Mouse (Mus musculus): ENCODE data around the gene Hdac7. TPM values are rescaled to one million over a fixed set of nuclear protein-coding genes. Genes with fewer than 3 reads are reported as not detected.

Gene Hdac7
- total and polyA plus RNA-seq, 3 experiments, result 23.7 to 61.8 (median 25.7) TPM

DNA sequence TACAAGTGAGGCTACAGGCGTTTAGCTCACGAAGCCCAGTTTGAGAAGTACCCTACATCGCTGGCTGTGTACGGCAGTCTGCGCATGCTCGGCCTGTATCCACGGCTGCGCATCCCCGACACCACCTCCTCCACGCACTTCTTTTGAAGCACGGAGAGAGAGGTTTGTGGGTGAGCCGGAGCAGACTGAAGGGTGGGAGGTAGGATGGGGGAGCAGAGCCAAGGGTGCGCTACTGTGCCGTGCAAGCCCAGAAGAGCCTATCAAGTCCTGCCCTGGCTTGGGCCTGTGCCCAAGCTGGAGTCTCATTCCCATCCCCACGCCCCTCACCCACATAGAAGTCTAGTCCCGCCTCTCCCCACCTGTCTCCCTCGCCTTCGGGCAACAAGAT is 19.2 kb upstream of the Hdac7 start:
- no peak overlapping the region for H3K27ac ChIP-seq
- TF ChIP-seq CTCF (IDR thresholded peaks at IDR 0.05), result no peak
- no peak overlapping the region for H3K4me3 ChIP-seq
- DNase-seq, result no peak
- no peaks in the 10 kb centered on the region for H3K79me2 ChIP-seq (replicated peaks; ENCODE audit: control insufficient read depth, insufficient read depth, low read length)
- H3K36me3 ChIP-seq (ENCODE audit: control insufficient read depth, insufficient read depth, low read length), result no peaks in the 10 kb centered on the region
- intact Hi-C loops (cut with DNase I), result no loop called here
- H3K9ac ChIP-seq (ENCODE audit: low read depth, low read length), result no peak overlapping the region
- 72% methylated on average over 18 of the region's 18 CpGs for WGBS
- no peaks in the 10 kb centered on the region for H3K27me3 ChIP-seq (ENCODE audit: control insufficient read depth, insufficient read depth, low read length)
- H3K4me1 ChIP-seq (ENCODE audit: control insufficient read depth, insufficient read depth, low read length), result peaks cover 2% of the 10 kb centered on the region

DNA sequence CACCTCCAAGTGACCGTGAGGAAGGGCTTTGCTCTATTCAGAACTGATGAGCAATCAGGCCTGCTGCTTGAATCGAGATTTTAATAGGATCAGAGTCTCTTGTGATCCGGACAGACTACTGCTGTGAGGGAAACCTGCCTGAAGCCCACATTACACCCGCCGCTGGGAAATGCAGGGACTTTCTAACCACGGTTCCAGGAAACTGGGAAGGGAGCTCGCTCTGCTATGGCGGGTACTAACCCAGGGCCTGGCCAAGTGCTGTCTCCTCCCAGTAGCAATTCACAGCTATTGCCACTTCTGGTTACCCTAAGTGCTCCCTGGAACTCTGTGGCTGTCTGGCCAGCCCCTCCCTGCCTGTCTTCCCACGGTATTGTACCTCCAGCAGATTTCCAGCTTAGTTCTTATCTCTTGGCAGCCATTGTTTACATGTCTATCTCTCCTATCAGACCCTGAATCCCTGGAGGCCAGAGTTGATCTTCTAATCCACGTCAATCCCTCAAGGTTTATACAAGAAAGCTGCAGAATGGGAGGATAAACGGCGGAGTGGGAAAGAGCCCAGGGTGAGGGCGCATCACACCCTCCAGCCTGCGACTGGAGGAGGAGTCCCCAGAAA is 18.7 kb upstream of the Hdac7 start:
- no peaks in the 10 kb centered on the region for H3K36me3 ChIP-seq (ENCODE audit: control insufficient read depth, insufficient read depth, low read length)
- no peak overlapping the region for H3K27ac ChIP-seq
- no peak for TF ChIP-seq CTCF (IDR thresholded peaks at IDR 0.05)
- TF ChIP-seq POLR2A (IDR thresholded peaks at IDR 0.05; ENCODE audit: insufficient read depth, low read depth, low read length), result no peak
- TF ChIP-seq EP300 (IDR thresholded peaks at IDR 0.05; ENCODE audit: insufficient read depth, low read depth, low read length), result no peak
- no peak overlapping the region for H3K9ac ChIP-seq (ENCODE audit: low read depth, low read length)
- peaks cover 2% of the 10 kb centered on the region for H3K4me1 ChIP-seq (ENCODE audit: control insufficient read depth, insufficient read depth, low read length)
- H3K79me2 ChIP-seq (replicated peaks; ENCODE audit: control insufficient read depth, insufficient read depth, low read length), result no peaks in the 10 kb centered on the region
- no peak overlapping the region for H3K4me3 ChIP-seq
- intact Hi-C loops (cut with DNase I), result no loop called here
- WGBS, result 38% methylated on average over 14 of the region's 14 CpGs
- DNase-seq, result no peak
- H3K27me3 ChIP-seq (ENCODE audit: control insufficient read depth, insufficient read depth, low read length), result no peaks in the 10 kb centered on the region

DNA sequence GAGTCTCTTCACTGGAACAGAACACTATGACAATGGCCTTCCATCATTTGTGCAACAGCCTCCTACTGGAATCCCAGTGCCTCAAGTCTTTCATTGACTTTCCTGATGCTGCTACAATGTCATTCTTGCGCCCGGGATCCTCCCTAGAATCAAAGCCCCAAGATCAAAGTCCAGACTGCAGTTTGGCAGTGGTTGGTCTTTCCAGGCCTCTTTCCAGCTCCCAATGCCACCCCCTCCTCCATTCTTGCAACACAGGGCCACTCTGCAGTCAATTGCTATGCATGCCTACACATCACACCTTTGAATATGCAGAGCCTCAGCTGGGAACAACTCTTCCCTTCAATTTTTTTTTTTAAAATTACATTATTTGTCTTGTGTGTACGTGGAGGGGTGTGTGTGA is 16.1 kb upstream of the Hdac7 start:
- Histone ChIP-seq H3K4me3 (no peak overlapping the region), H3K79me2 (replicated peaks; ENCODE audit: control insufficient read depth, insufficient read depth, low read length) (no peaks in the 10 kb centered on the region), H3K27me3 (ENCODE audit: control insufficient read depth, insufficient read depth, low read length) (no peaks in the 10 kb centered on the region), H3K36me3 (ENCODE audit: control insufficient read depth, insufficient read depth, low read length) (no peaks in the 10 kb centered on the region), H3K27ac (no peak overlapping the region), H3K4me1 (ENCODE audit: control insufficient read depth, insufficient read depth, low read length) (peaks cover 2% of the 10 kb centered on the region), H3K9ac (ENCODE audit: low read depth, low read length) (no peak overlapping the region)
- TF ChIP-seq CTCF (IDR thresholded peaks at IDR 0.05) (no peak), POLR2A (IDR thresholded peaks at IDR 0.05; ENCODE audit: insufficient read depth, low read depth, low read length) (no peak), EP300 (IDR thresholded peaks at IDR 0.05; ENCODE audit: insufficient read depth, low read depth, low read length) (no peak)
- WGBS, result 96% methylated on average over 3 of the region's 3 CpGs
- intact Hi-C loops (cut with DNase I), result no loop called here
- DNase-seq, result no peak

DNA sequence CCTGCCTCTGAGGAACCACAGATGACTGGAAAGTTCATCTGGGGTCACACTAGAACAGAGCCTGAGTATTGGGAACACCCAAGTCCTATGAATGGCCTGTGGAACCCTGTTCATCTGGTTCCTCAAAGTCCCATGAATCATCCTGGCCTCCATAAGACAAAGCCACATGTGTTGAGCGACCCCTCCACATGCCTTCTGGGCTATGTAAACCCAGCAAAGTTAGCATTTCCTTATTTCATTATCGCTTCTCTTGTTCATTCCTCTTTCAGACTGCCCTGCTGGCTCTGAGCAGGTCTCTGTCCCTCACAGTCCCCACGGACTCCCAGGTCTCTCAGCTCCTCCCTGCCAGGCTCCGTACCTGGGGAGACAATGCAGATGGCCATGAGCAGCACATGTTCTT is 14.1 kb upstream of the Hdac7 start:
- Histone ChIP-seq H3K4me3 (no peak overlapping the region), H3K79me2 (replicated peaks; ENCODE audit: control insufficient read depth, insufficient read depth, low read length) (no peaks in the 10 kb centered on the region), H3K27ac (no peak overlapping the region), H3K9ac (ENCODE audit: low read depth, low read length) (no peak overlapping the region), H3K4me1 (ENCODE audit: control insufficient read depth, insufficient read depth, low read length) (no peaks in the 10 kb centered on the region), H3K36me3 (ENCODE audit: control insufficient read depth, insufficient read depth, low read length) (no peaks in the 10 kb centered on the region), H3K27me3 (ENCODE audit: control insufficient read depth, insufficient read depth, low read length) (no peaks in the 10 kb centered on the region)
- WGBS, result 77% methylated on average over 4 of the region's 4 CpGs
- DNase-seq, result no peak
- intact Hi-C loops (cut with DNase I), result no loop called here
- TF ChIP-seq POLR2A (IDR thresholded peaks at IDR 0.05; ENCODE audit: insufficient read depth, low read depth, low read length) (no peak), EP300 (IDR thresholded peaks at IDR 0.05; ENCODE audit: insufficient read depth, low read depth, low read length) (no peak)

DNA sequence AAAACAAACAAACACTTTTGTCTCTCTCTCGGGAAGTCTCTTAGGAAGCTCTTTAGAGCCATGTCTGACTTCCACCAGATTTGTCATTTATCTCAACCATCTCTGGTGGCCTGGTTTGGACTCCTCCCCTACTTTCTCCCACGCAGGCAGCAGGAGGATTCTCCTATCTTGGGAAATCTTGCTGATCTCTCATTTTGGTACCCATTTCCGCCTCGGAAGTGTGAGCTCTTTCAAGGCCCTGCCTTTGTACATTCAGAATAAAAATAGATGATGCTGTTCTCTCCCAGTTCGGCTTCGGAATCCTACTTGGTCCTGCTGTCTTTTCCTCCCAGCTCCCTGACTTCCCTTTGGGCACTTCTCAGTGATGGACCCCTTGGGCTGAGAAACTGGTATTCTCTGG is 10.2 kb upstream of the Hdac7 start:
- no peak for TF ChIP-seq CTCF (IDR thresholded peaks at IDR 0.05)
- no peak for TF ChIP-seq EP300 (IDR thresholded peaks at IDR 0.05; ENCODE audit: insufficient read depth, low read depth, low read length)
- TF ChIP-seq POLR2A (IDR thresholded peaks at IDR 0.05; ENCODE audit: insufficient read depth, low read depth, low read length), result no peak
- no peak overlapping the region for H3K27ac ChIP-seq
- H3K4me3 ChIP-seq, result no peak overlapping the region
- WGBS, result 28% methylated on average over 6 of the region's 6 CpGs
- H3K79me2 ChIP-seq (replicated peaks; ENCODE audit: control insufficient read depth, insufficient read depth, low read length), result no peaks in the 10 kb centered on the region
- H3K27me3 ChIP-seq (ENCODE audit: control insufficient read depth, insufficient read depth, low read length), result no peaks in the 10 kb centered on the region
- DNase-seq, result no peak
- no peaks in the 10 kb centered on the region for H3K36me3 ChIP-seq (ENCODE audit: control insufficient read depth, insufficient read depth, low read length)
- intact Hi-C loops (cut with DNase I), result loop anchor here (1.0 kb wide), 1 partner anchor 98 kb away; no protein-coding TSS in a partner anchor
- no peaks in the 10 kb centered on the region for H3K4me1 ChIP-seq (ENCODE audit: control insufficient read depth, insufficient read depth, low read length)
- no peak overlapping the region for H3K9ac ChIP-seq (ENCODE audit: low read depth, low read length)

DNA sequence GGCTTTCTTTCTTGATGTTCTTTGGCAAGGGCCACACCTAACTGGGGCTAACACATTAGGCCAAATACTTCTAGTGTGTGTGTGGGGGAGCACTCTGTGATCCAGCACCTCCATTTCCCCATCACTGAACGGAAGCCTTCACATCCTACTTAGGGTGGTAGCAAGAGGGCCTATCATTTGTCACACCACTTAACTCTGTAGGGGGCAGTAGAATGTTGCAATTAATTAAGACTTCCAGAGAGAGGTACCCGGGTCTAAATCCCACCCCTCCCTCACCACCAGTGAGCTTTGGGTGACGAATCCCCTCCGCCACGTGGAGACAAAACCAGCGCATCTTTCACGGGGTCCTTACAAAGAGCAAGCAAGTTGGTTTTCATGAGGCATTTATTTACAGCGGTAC is 9.8 kb upstream of the Hdac7 start:
- no peaks in the 10 kb centered on the region for H3K27me3 ChIP-seq (ENCODE audit: control insufficient read depth, insufficient read depth, low read length)
- no peak for DNase-seq
- no peaks in the 10 kb centered on the region for H3K79me2 ChIP-seq (replicated peaks; ENCODE audit: control insufficient read depth, insufficient read depth, low read length)
- 42% methylated on average over 8 of the region's 8 CpGs for WGBS
- H3K36me3 ChIP-seq (ENCODE audit: control insufficient read depth, insufficient read depth, low read length), result no peaks in the 10 kb centered on the region
- H3K4me3 ChIP-seq, result no peak overlapping the region
- intact Hi-C loops (cut with DNase I), result loop anchor here (1.0 kb wide), 1 partner anchor 98 kb away; no protein-coding TSS in a partner anchor
- no peak overlapping the region for H3K9ac ChIP-seq (ENCODE audit: low read depth, low read length)
- no peak overlapping the region for H3K27ac ChIP-seq
- no peak for TF ChIP-seq EP300 (IDR thresholded peaks at IDR 0.05; ENCODE audit: insufficient read depth, low read depth, low read length)
- TF ChIP-seq CTCF (IDR thresholded peaks at IDR 0.05), result peak; percentile 45
- TF ChIP-seq POLR2A (IDR thresholded peaks at IDR 0.05; ENCODE audit: insufficient read depth, low read depth, low read length), result no peak
- no peaks in the 10 kb centered on the region for H3K4me1 ChIP-seq (ENCODE audit: control insufficient read depth, insufficient read depth, low read length)
